In the genomic region with DNA sequence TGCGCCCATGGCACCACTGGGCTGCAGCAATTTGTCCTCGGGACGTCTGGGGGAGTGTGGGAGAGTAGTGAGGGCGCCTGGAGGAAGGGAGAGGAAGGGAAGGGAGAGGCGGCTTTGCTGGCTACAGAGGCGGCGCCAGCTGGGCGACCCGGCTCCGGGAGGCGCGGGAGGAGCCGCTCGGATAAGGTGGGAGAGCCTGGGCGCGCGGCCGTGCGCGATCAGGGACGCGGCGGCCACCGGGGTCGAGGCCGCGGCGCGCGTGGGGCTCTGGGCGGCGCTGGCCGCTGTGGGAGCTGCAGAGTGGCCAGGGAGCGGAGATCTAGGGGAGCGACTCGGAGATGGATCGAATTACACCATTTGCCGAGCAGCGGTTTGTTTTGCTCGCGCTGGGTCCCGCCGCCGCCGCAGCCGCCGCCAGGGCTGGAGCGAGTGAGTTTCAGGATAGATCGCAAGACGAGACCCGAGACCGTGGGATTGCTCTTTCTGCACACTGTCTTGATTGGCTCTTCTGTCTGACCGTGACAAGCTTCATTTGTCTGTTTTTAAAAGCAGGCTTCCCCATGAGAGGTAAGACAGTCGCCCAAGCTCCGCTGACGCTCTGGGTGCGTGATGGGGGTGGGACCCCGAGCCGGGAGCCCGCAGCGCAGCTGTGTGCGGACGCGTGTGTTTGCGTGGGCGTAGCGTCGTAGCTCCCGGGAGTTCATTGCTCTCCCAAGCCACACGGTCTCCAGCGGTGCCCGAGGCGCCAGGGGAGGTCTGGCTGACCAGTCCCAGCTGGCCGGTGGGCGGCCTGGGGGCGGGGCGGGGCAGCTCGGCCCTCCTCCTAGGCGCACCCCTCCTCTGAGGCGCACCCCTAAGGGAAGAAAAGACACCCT, we compare ENCODE assay signal across 8 mouse cellular contexts.
DNase-seq lines count a peak whose midpoint lies in the region; ATAC-seq and TF ChIP-seq lines count a peak whose summit lies in the region.

No protein-coding gene starts in this region.

- peaks cover 11% of the 10 kb centered on the region for H3K27me3 ChIP-seq in ES-Bruce4 (ENCODE audit: control insufficient read depth, insufficient read depth, low read length, poor library complexity, severe bottlenecking)
- 0 out of 2 replicates have a peak, but pooled peaks cover 4% of the 10 kb centered on the region for H3K27me3 ChIP-seq in forebrain, embryonic 16.5 days (replicated peaks; ENCODE audit: control insufficient read depth, insufficient read depth, low read length)
- peaks cover 42% of the 10 kb centered on the region for H3K27me3 ChIP-seq in liver, embryonic 15.5 days
- H3K27me3 ChIP-seq in neural tube, embryonic 13.5 days = 0 out of 2 replicates have a peak, but pooled peaks cover 7% of the 10 kb centered on the region

- H3K4me2 ChIP-seq in forebrain, embryonic 16.5 days (ENCODE audit: low read length) = peak overlapping the region; percentile 91
- peak overlapping the region; percentile 65 for H3K4me2 ChIP-seq in liver, embryonic 15.5 days
- peak overlapping the region; percentile 68 for H3K4me2 ChIP-seq in neural tube, embryonic 13.5 days

- WGBS in forebrain, embryonic 16.5 days = under 1% methylated on average over 72 of the region's 80 CpGs
- under 1% methylated on average over 80 of the region's 80 CpGs for WGBS in liver, embryonic 15.5 days (ENCODE audit: insufficient replicate concordance)
- under 1% methylated on average over 72 of the region's 80 CpGs for WGBS in neural tube, embryonic 13.5 days

- no peak for TF ChIP-seq CTCF in ES-Bruce4 (IDR thresholded peaks at IDR 0.05; ENCODE audit: low read depth, low read length)

- no peak for TF ChIP-seq EP300 in ES-Bruce4 (IDR thresholded peaks at IDR 0.05; ENCODE audit: insufficient read depth, low read depth, low read length)

- peak; percentile 81 for ATAC-seq in forebrain, embryonic 16.5 days
- ATAC-seq in liver, embryonic 15.5 days (ENCODE audit: insufficient read depth) = peak; percentile 85
- ATAC-seq in neural tube, embryonic 13.5 days (ENCODE audit: low read depth) = peak; percentile 86

- H3K4me3 ChIP-seq in ES-Bruce4 (ENCODE audit: low read depth, low read length) = peak overlapping the region; percentile 90
- H3K4me3 ChIP-seq in forebrain, embryonic 16.5 days (replicated peaks; ENCODE audit: low read length) = peak overlapping the region; percentile 89
- peak overlapping the region; percentile 56 for H3K4me3 ChIP-seq in liver, embryonic 15.5 days (replicated peaks)
- H3K4me3 ChIP-seq in neural tube, embryonic 13.5 days = peak overlapping the region; percentile 63

- no peaks in the 10 kb centered on the region for H3K9me3 ChIP-seq in ES-Bruce4 (replicated peaks; ENCODE audit: control insufficient read depth, insufficient read depth, low read length, poor library complexity, severe bottlenecking)
- no peaks in the 10 kb centered on the region for H3K9me3 ChIP-seq in forebrain, embryonic 16.5 days (ENCODE audit: control insufficient read depth, low read length)
- no peaks in the 10 kb centered on the region for H3K9me3 ChIP-seq in liver, embryonic 15.5 days (replicated peaks)
- no peaks in the 10 kb centered on the region for H3K9me3 ChIP-seq in neural tube, embryonic 13.5 days

- no peaks in the 10 kb centered on the region for H3K36me3 ChIP-seq in ES-Bruce4 (ENCODE audit: control insufficient read depth, insufficient read depth, low read length, poor library complexity, severe bottlenecking)
- no peaks in the 10 kb centered on the region for H3K36me3 ChIP-seq in forebrain, embryonic 16.5 days (ENCODE audit: control insufficient read depth, insufficient read depth)
- H3K36me3 ChIP-seq in liver, embryonic 15.5 days (replicated peaks) = no peaks in the 10 kb centered on the region
- no peaks in the 10 kb centered on the region for H3K36me3 ChIP-seq in neural tube, embryonic 13.5 days

- no peak overlapping the region for H3K27ac ChIP-seq in ES-Bruce4 (ENCODE audit: insufficient read depth, low read length)
- H3K27ac ChIP-seq in forebrain, embryonic 16.5 days (ENCODE audit: low read length) = peak overlapping the region; percentile 94
- H3K27ac ChIP-seq in liver, embryonic 15.5 days (replicated peaks) = peak overlapping the region; percentile 73
- H3K27ac ChIP-seq in neural tube, embryonic 13.5 days (replicated peaks) = peak overlapping the region; percentile 96

- no peaks in the 10 kb centered on the region for H3K4me1 ChIP-seq in ES-Bruce4 (ENCODE audit: control insufficient read depth, insufficient read depth, low read length)
- H3K4me1 ChIP-seq in forebrain, embryonic 16.5 days (replicated peaks; ENCODE audit: control insufficient read depth, insufficient read depth, low read length) = peaks cover 24% of the 10 kb centered on the region
- peaks cover 4% of the 10 kb centered on the region; the same call in 1 of the 2 replicates for H3K4me1 ChIP-seq in liver, embryonic 15.5 days (replicated peaks)
- H3K4me1 ChIP-seq in neural tube, embryonic 13.5 days (replicated peaks) = peaks cover 56% of the 10 kb centered on the region

- DNase-seq in cerebellum, adult 11-12 months = peak; percentile 80
- peak; percentile 91 to 95 for DNase-seq in heart, postnatal 14 days
- peak; percentile 88 to 90 for DNase-seq in kidney, postnatal 36 days
- peak; percentile 87 for DNase-seq in testis, postnatal 14 days (ENCODE audit: low spot score)

- H3K9ac ChIP-seq in ES-Bruce4 (ENCODE audit: low read depth, poor library complexity, severe bottlenecking) = 0 out of 2 replicates have a peak overlapping the region, but pooled peaks have one; percentile 38
- H3K9ac ChIP-seq in forebrain, embryonic 16.5 days (replicated peaks; ENCODE audit: low read depth, low read length) = peak overlapping the region; percentile 86
- H3K9ac ChIP-seq in liver, embryonic 15.5 days = no peak overlapping the region; the same call in 1 of the 2 replicates
- peak overlapping the region; percentile 87 for H3K9ac ChIP-seq in neural tube, embryonic 13.5 days

- intact Hi-C loops in heart, postnatal 14 days (cut with DNase I) = loop anchor here (2.0 to 10.0 kb wide), 9 partner anchors 42 to 575 kb away; no protein-coding TSS in a partner anchor

- no peak for TF ChIP-seq POLR2A in ES-Bruce4 (IDR thresholded peaks at IDR 0.05; ENCODE audit: insufficient read depth, low read length)
